Mouse (Mus musculus) E14TG2a.4 (cell line): ENCODE data around the gene Kcnj12.

Experiments used
- CTCF ChIP-seq: conservative IDR thresholded peaks from 2 replicates; pipeline ENCODE4 v1.5.1; 2014; ENCODE audit warnings: low read length
- POU5F1 ChIP-seq: IDR thresholded peaks from 2 replicates; pipeline ENCODE4 v1.6.1; 2014; ENCODE audit warnings: low read length, borderline replicate concordance

DNA sequence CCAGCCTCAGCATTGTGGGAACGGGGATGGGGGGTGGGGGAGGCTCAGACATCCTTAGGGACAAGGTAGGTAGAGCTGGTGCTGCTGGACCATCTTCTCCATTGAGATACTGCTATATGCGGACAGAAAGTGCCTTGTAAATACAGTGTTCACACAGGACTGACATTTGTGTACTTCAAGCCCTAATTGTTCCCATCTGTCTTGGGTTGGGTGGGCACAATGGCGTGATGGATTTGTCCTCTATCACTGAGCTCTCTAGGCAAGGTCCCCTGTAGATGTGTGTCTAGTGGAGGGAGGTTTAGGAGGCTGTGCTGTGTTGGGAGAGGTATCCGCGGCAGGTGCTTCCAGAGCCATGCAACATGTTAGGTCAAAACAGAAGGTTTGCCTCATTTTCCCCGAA lies 2.0 kb downstream of the Kcnj12 start:
- no peak for TF ChIP-seq CTCF
- no peak for TF ChIP-seq POU5F1
